Mouse (Mus musculus) heart, postnatal 0 days (tissue): Measurements from ENCODE around the gene A830005F24Rik. TPM values are rescaled to one million over a fixed set of nuclear protein-coding genes. Genes with fewer than 3 reads are reported as not detected.

ENCODE experiments used
- ATAC-seq: fragments of 200-750 bp; cut with Nextera tagmentation; 2 replicates; pipeline ENCODE4 v1.8.0; 2017; ENCODE audit warnings: low read depth, moderate number of reproducible peaks, moderate library complexity; ENCODE audit not compliant: insufficient read depth
- DNase-seq: peaks from one replicate; pipeline ENCODE4 v3.0.0-alpha.2; 2016; ENCODE audit warnings: low spot score
- H3K27ac ChIP-seq: fragments of 300-500 bp; sonication (generic); 2 replicates; pipeline ENCODE4 v1.5.1; 2014; ENCODE audit warnings: low read depth, mild to moderate bottlenecking
- H3K27me3 ChIP-seq: fragments of 300-500 bp; sonication (generic); 2 replicates; pipeline ENCODE4 v1.6.1; 2014; ENCODE audit warnings: low read length, mixed read lengths; ENCODE audit not compliant: control insufficient read depth, insufficient read depth
- H3K36me3 ChIP-seq: fragments of 300-500 bp; sonication (generic); replicated peaks from 2 replicates; pipeline ENCODE4 v1.6.1; 2014; ENCODE audit warnings: low read length, mixed read lengths; ENCODE audit not compliant: control insufficient read depth, insufficient read depth
- H3K4me1 ChIP-seq: fragments of 300-500 bp; sonication (generic); 2 replicates; pipeline ENCODE4 v1.6.1; 2014; ENCODE audit warnings: antibody characterized with exemption; ENCODE audit not compliant: control insufficient read depth, insufficient read depth
- H3K4me2 ChIP-seq: fragments of 300-500 bp; sonication (generic); 2 replicates; pipeline ENCODE4 v1.6.1; 2014; ENCODE audit warnings: low read depth, mild to moderate bottlenecking, low read length, moderate library complexity
- H3K4me3 ChIP-seq: fragments of 300-500 bp; sonication (generic); 2 replicates; pipeline ENCODE4 v1.5.1; 2014; ENCODE audit warnings: low read depth, low read length
- H3K9ac ChIP-seq: fragments of 300-500 bp; sonication (generic); replicated peaks from 2 replicates; pipeline ENCODE4 v1.6.1; 2014; ENCODE audit warnings: low read depth, low read length, mixed read lengths
- H3K9me3 ChIP-seq: fragments of 300-500 bp; sonication (generic); replicated peaks from 2 replicates; pipeline ENCODE4 v1.6.1; 2016; ENCODE audit warnings: low read length; ENCODE audit not compliant: control insufficient read depth
- CTCF ChIP-seq: IDR thresholded peaks from 2 replicates; pipeline ENCODE4 v1.5.1; 2016; ENCODE audit warnings: antibody characterized with exemption, control low read depth, low read depth
- EP300 ChIP-seq: IDR thresholded peaks from 2 replicates; pipeline ENCODE4 v1.6.1; 2016; ENCODE audit warnings: antibody characterized with exemption, low read depth
- WGBS: fragments of 180-500 bp; shearing (Covaris S2); extraction: QIAGEN DNeasy Blood & Tissue Kit; methylation state at CpG from one replicate; pipeline ENCODE4 v1.1.7; 2014; 5-methylcytosine and 5-hydroxymethylcytosine counted together
- polyA plus RNA-seq: library from polyadenylated mRNA; unstranded; fragments of >200 nt; fragmentation: Nextera tagmentation; extraction: Ambion mirVana; gene quantifications from 2 replicates; pipeline ENCODE4 v1.2.1, GENCODE M21; 2015
- total RNA-seq: library from RNA; depleted of rRNA; stranded (reverse); fragments of >200 nt; gene quantifications from 2 replicates; pipeline ENCODE4 v1.2.3, GENCODE M21; 2014; ENCODE audit warnings: low replicate concordance; rRNA removed

Gene A830005F24Rik
- total RNA-seq (not detected in 2 replicates), polyA plus RNA-seq (0.20 and 0.21 TPM in 2 replicates)

GRCm38 (mm10) chr13:48513003-48513929 lies at the start of gene A830005F24Rik, which contains the start of gene Zfp169:
A830005F24Rik (plus strand) TSS chr13:48513570.
Zfp169 (minus strand) TSS chr13:48513451.
- Histone ChIP-seq H3K36me3 (no peaks in the 10 kb centered on the region), H3K9me3 (no peaks in the 10 kb centered on the region), H3K9ac (peak within 1 kb of the TSS; percentile 60), H3K4me3 (peak within 1 kb of the TSS; percentile 80), H3K27me3 (no peaks in the 10 kb centered on the region), H3K4me1 (peaks cover 6% of the 10 kb centered on the region; the same call in 1 of the 2 replicates), H3K4me2 (peak within 1 kb of the TSS; percentile 82), H3K27ac (no peak within 1 kb of the TSS)
- ATAC-seq (peak; percentile 95), DNase-seq (peak; percentile 84)
- 2% methylated on average over 34 of the region's 34 CpGs for WGBS
- TF ChIP-seq CTCF, result no peak
- TF ChIP-seq EP300, result no peak

- no peak overlapping the region for H3K9ac ChIP-seq
- TF ChIP-seq EP300 (no peak), CTCF (peak; percentile 88)
- H3K4me2 ChIP-seq, result no peak overlapping the region
- H3K27me3 ChIP-seq, result no peaks in the 10 kb centered on the region
- H3K9me3 ChIP-seq, result no peaks in the 10 kb centered on the region
- H3K4me3 ChIP-seq, result no peak overlapping the region
- H3K4me1 ChIP-seq, result no peaks in the 10 kb centered on the region
- H3K36me3 ChIP-seq, result no peaks in the 10 kb centered on the region
- no peak for ATAC-seq
- 18% methylated on average over 4 of the region's 4 CpGs for WGBS
- no peak overlapping the region for H3K27ac ChIP-seq
- DNase-seq, result peak; percentile 74
Observed at GRCm38 (mm10) chr13:48464170-48464569, 49.2 kb upstream of the A830005F24Rik start.

GRCm38 (mm10) chr13:48466186-48466585 lies 47.2 kb upstream of the A830005F24Rik start:
- H3K27me3 ChIP-seq, result no peaks in the 10 kb centered on the region
- no peaks in the 10 kb centered on the region for H3K4me1 ChIP-seq
- H3K36me3 ChIP-seq, result no peaks in the 10 kb centered on the region
- whole genome bisulfite sequencing, result 57% methylated on average over 10 of the region's 10 CpGs
- H3K27ac ChIP-seq, result no peak overlapping the region
- no peak for TF ChIP-seq EP300
- no peak for TF ChIP-seq CTCF
- no peak overlapping the region for H3K4me3 ChIP-seq
- DNase-seq (no peak), ATAC-seq (no peak)
- H3K9me3 ChIP-seq, result no peaks in the 10 kb centered on the region
- no peak overlapping the region for H3K9ac ChIP-seq
- no peak overlapping the region for H3K4me2 ChIP-seq

DNA sequence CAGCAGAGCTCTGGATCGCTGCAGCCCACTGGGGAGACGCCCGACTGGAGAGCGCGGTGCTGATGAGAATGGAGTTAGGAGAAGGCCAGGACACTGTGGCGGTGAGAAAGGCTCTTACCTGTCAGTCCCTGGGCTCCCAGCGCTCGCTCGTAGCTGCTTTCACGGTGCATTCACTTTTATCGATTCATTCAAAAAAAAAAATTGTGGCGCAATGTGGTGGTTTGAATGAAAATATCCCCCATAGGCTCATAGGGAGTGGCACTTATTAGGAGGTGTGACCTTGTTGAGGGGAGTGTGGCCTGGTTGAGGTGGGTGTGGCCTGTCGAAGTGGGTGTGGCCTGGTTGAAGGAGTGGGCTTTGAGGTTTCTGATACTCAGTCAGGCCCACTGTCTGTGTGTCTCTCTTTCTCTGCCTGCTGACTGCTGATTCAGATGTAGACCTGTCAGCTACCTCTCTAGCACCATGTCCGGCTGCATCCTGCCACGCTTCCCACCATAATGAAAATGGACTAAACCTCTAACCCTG lies 44.7 kb upstream of the A830005F24Rik start:
- H3K4me1 ChIP-seq, result no peaks in the 10 kb centered on the region
- H3K27ac ChIP-seq, result no peak overlapping the region
- H3K9me3 ChIP-seq, result no peaks in the 10 kb centered on the region
- H3K4me2 ChIP-seq, result no peak overlapping the region
- DNase-seq (no peak), ATAC-seq (no peak)
- TF ChIP-seq EP300, result no peak
- no peak for TF ChIP-seq CTCF
- WGBS, result 59% methylated on average over 15 of the region's 15 CpGs
- H3K27me3 ChIP-seq, result no peaks in the 10 kb centered on the region
- no peak overlapping the region for H3K9ac ChIP-seq
- no peak overlapping the region for H3K4me3 ChIP-seq
- no peaks in the 10 kb centered on the region for H3K36me3 ChIP-seq

DNA sequence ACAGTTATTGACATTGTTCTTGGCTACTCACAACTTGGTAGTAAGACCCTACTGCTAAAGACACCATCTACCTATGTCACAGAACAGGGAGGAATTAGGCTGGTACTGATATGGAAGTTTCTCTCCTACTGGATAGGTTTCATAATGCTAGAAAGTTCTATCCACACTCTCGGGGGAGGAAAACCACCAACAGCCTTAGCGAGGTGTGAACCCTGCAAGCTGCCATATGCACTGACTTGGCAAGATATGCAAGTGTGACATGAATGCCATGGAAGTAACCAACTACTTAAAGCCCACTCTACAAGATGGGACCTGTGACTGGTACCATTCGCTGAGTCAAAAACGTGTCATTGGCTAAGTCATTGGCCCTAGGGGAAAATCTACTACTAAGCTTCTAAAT lies 29.8 kb upstream of the A830005F24Rik start:
- TF ChIP-seq EP300, result no peak
- TF ChIP-seq CTCF, result no peak
- Histone ChIP-seq H3K9me3 (no peaks in the 10 kb centered on the region), H3K4me1 (no peaks in the 10 kb centered on the region), H3K4me2 (no peak overlapping the region), H3K9ac (no peak overlapping the region), H3K27me3 (no peaks in the 10 kb centered on the region), H3K36me3 (peaks cover 17% of the 10 kb centered on the region), H3K4me3 (no peak overlapping the region), H3K27ac (no peak overlapping the region)
- WGBS, result 84% methylated on average over 4 of the region's 4 CpGs
- ATAC-seq, result no peak
- DNase-seq, result no peak
